Mouse (Mus musculus): ENCODE data around the gene Sec61a1. TPM values are rescaled to one million over a fixed set of nuclear protein-coding genes. Genes with fewer than 3 reads are reported as not detected.

Gene Sec61a1
- total and polyA plus RNA-seq, 3 experiments, result 162 to 328 (median 201) TPM

DNA sequence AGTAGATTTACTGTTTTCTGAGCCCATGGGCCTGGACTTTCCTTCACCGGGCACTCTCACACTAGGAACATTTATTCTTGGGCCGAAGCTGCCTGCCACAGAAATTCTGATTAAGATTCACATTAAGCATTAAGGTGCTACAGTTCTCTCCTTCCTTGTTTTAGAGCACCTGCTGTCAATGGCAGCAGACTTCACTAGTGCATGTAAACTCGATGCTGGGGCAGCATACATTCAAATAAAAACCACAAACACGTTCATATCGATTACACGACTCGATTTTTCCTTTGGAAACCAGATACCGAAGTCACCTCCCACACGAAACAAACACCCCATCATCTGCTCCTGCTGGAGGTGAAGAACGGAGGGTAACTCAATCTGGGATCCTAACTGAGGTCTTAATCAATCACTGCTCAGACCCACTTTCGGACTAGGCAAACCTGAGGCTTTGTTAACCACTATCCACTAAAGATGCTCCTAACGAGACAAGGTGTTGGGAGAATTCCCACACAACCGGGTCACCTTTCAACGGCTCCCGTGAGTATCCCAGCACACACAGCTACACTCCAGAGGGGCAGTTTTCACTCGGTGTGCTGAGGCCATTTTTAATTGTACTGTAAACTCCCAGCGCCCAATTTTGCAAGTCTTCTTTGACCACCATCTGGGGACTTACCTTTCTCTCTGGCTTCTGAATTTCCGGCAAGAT lies 853 bp downstream of the Sec61a1 start:
- DNase-seq, result peak; percentile 21

DNA sequence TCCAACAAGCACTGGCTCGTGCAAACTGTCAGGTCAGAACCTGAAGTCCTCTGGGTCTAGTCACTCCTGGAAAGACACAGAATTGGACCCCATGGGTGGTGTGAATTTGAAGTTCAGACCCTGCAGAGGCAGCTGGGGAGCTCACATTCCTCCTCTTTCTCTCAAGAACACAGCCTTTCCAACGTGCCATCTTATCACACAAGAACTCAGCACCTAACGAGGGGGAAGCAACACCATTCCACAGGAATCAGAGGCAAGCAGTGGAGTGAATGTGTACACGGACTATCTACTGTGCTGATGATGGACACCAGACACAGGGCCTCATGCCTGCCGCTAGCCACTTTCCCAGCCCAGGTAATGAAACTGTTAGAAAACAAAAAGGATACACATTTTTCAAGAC lies 2.0 kb downstream of the Sec61a1 start:
- no peak for DNase-seq

DNA sequence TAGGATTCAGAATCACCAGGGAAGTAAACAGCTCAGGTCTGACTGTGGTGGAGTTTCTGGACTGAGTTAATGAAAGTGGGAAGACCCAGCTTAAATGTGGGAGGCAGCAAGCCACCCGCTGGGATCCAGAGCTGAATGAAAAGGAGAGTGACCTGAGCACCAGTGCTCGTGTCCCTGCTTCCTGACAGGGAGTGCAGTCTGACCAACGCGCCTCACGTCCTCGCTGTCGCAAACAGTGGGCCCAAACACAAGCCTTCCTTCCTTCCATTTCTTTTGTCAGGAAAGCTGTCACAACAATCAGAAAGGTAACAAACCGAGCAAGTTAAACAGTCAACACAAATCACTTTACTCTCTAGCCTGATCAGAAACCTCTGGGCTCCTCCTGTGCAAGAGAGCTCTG lies 2.7 kb downstream of the Sec61a1 start:
- DNase-seq, result no peak

DNA sequence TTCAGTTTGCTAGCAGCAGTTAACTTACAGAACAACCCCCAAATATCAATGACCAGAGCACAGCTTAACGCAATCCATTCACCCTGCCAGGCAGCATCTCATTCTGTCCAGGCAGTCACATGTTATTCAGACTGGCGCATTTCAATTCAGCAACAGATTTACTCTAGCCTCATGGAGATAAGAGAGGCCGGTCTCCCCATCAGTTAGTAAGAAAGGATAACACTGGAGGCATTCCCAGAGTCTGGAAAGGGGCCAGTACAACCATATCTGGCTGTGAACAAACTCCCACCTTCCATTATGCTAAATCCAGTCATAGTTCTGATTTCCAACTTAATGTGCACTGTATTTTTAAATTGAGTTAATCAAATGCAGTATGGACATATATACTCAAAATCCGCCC lies 4.2 kb downstream of the Sec61a1 start:
- no peak for DNase-seq

DNA sequence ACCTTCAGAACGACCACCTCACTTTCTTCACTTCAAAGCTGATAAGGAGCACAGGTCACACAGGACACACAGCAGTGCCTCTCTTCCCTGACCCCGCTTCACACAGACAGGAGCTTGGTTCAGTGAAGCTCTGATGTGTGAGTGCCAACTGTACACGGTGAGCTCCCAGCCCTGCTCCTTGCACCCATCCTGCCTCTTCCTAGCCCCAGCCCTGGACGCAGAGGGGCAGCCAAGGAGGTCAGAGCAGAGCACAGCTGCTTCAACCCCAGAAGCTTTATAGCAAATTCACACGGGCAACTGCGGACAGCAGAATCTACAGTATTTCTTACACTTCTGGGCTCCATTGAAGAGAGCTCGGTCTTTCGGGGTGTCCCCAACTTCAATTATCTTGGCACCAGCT lies 4.7 kb downstream of the Sec61a1 start:
- no peak for DNase-seq

DNA sequence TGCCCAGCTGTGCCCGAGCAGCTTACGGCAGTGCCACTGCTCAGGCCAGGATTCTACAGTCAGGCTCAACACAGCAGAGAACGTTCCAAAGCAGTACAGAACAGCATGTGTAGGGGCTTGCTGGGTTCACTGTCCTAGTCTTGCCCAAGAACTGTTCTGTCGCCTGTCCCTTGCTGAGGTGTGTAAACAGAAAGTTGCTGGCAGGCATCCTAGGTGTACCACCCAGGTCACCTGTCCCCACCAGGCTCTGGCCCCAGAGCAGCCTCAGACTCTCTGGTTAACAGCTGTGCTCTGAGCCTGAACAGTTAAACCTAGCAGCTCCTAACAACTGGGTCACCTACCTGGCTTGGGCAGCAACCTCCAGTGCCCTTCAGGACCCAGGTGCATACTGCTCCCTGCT lies 15.7 kb downstream of the Sec61a1 start:
- DNase-seq, result no peak

DNA sequence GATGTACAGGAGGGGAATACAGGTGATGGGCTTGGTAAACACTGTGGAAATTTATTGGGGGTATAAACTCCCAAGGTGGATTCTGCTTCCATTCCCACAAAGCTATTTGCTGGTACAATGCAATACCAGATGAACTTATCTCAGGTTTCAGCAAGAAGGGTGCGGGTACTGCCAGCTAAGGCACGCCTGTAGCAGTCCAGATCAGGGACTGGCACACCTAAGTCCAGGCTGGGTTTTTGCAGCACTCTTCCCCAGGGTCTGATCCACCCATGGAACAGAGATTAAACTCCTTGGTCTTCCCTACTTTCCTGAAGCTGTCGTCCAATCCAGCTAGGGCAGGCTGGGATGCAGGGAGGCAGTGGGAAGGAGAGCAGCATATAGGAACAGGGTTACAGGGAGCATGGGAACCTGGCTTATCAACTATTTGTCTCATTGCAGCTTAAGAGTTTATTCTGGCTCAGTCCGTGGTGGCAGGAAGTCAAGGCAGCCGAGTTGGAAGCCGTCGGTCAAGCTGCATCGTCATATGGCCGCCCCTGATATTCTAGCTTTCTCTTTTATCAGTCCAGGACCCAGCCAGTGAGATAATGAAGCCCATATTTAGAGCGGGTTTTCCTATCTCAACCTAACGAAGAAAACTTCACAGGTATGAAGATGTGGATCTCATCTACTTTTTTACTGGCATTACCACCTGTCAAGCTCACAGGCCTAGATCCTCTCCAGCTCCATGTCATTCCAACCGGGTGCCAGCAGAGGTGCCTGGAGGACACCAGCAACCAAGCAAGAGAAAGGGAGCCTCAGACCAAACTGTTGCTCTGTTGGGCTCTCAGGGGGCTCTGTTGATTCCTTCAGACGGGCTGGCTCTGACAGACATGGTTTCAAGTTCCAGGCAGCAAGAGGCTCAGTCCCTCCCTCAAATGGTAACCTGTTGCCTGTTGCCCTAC lies 16.4 kb downstream of the Sec61a1 start:
- DNase-seq, result no peak

DNA sequence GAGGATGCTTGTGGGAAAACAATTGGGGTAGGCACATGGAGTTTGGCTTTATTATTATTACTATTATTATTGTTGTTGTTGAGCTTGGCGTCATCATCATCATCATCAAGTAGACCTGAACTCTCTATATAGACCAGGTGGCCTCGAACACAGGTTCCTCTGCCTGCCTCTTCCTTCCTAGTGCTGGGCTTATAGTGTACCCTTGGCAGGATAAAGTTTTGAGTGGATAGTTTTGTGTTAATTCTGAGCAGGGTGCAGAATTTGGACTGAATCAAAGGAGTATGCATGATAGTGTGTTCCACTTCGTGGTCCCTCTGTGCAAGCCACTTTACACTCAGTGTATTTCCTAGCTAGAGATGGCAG lies 18.3 kb downstream of the Sec61a1 start:
- no peak for DNase-seq

DNA sequence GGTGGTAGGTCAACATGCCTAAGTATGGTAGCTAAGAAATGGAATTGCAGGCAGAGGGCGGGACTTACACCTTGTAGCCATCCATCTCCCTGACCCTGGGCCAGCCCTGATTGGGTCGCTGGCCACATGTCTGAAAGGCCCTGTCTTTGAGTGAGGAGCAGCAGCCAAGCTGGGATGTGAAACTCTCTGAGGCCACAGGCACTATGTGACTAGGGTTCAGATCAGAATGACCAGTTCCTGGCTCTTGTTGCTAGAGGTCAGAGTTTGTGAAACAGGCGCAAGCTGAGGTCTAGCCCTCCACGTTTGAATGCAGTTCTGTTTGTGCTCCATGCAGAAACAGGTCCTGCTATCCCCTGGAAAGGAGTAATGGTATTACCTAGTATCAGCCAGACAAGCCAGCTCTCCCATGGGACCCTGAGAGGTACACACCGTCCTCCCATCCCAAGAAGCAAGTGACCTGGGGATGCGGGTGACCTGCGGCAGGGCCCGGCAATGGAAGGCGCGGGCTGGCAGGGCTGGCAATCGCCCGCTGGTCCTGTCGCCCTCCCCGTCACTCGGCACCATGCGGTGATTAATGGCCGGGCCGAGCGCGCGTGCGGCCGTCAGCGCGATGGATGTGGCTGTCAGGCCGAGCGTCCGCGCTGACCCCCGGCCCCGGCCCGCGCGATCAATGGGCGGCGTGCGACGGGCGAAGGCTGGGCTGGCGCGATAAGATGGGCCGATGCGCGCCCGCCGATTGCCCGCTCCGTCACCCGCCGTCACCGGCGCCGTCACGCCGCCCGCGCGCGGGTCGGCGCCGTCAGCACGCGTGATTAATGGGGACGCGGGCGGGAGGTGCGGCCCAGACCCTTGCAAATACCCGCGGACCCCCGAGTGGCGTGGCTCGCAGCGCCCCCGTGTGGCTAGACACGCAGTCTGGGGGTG lies 19.0 kb downstream of the Sec61a1 start:
- peak; percentile 59 for DNase-seq

DNA sequence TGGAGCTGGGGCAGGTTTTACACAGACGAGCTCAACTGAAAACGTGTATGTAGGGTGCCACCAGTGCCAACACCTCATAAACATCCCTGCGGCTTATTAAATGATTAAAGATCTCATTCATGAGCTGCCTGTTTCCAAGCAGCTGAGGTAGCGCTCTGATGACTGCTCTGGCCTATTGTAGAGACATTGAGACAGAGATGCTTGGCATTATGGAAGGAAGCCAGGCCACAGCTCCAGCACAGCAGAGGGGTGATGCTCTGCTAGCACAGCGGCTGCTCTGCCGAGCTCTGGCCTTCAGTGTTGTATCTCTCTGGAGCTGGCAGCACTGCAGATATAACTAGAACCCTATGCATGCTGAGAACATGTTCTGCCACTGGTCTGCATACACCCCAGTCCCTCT lies 25.0 kb downstream of the Sec61a1 start:
- DNase-seq, result no peak

DNA sequence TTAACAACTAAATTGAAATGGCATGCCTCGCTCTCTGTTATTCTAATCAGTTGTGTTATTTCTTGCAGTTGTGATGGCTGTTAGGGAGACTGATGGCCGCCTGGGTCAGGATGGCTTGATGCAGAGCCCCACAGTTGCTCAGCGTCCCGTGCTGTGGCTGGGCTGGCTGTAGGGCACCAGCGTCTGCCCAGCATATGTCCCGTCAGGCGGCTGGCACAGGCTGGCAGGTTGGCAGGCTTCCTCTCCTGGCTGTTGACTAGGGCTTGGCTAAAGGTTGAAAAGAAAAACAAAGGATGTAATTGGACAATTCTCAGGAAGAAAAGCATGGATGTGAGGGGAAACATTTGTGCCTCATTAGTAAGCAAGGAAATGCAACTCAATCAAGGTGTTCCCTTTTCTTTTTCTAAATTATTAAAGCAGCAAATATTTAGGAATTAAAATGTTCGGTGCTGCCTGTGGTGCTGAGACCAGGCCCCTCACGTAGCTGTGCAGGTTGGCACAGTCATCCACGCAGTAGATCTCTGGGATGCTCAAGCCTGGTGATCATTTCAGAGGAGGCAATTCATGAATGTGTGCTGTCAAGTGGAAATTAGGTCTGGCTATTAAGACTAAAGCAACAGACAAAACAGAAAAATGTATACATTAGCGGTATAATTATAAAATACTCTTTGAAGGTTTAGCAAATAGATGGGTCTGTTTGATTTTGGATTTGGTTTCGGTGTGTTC lies 27.9 kb downstream of the Sec61a1 start:
- peak; percentile 28 for DNase-seq

DNA sequence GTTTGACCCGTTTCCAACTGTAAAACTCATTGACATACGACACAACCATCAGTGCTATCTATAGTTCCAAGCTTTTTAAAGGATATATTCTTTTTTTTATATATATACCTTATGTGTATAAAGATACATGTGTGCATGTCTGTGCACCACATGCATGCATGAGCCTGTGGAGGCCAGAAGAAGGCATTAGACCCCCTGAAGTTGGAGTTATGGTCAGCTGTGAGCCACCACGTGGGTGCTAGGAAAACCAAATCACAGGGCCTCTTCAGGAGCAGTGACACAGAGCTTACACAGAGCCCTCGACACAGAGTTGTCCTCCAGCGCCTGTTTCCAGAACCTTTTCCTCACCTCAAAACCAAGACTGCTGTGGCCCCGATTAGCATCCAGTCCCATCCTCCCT lies 28.9 kb downstream of the Sec61a1 start:
- no peak for DNase-seq

DNA sequence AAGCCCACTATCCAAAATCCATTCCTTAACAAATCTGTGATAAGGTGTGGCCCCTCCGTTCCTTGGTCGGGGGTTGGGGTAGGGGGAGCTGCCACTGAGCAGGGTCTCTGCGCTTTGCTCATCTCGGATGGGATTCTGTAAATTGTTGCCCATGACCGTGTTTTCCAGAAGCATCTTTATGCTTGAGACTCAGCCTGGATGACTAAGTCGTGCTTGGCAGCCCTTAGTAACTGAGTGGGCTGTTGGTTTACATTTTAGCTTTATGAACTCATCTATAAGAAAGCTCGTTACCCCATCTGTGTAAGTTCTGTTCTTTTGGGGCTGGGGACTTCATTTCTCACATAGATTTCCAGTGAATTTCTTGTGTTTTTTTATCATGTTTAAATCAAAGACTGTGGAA lies 29.7 kb downstream of the Sec61a1 start:
- no peak for DNase-seq

DNA sequence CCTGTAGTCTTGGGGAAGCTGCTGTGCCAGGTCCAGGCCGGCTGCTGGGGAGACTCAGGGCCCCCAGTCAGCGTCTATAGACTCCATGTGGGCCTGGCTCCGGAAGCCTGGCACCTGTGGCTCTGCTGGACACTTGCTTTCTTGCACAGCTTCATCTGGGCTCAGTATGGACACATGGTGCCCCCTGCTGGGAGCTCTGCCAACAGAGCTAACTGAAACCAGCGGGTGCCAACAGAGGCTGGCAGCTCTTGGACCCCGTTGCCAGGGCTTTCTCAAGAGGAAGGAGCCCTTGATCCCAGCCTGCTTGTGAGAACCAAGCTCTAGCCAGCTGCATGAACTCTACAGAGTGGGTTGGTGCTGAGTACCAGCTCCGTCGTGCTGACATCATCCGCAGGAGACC lies 31.8 kb downstream of the Sec61a1 start:
- DNase-seq, result peak; percentile 62

DNA sequence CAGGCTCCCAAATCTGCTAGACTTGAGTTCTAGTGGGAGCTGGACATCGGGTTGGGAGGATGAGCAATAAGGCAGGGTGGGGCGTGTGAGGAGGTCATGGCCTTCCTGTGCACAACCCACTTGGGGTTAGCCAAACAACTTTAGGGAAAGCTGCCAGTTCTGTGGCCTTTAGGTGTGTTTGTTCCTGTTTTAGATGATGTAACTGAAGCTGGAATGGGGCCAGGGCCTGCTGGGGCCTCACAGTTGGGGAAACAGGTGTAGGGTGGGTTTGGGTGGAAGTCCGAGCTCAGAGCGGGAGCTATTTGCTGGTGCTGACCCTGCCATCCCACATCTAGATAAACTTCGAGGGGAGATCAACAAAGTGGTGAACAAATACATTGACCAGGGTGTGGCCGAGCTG lies 33.3 kb downstream of the Sec61a1 start:
- peak; percentile 65 for DNase-seq

DNA sequence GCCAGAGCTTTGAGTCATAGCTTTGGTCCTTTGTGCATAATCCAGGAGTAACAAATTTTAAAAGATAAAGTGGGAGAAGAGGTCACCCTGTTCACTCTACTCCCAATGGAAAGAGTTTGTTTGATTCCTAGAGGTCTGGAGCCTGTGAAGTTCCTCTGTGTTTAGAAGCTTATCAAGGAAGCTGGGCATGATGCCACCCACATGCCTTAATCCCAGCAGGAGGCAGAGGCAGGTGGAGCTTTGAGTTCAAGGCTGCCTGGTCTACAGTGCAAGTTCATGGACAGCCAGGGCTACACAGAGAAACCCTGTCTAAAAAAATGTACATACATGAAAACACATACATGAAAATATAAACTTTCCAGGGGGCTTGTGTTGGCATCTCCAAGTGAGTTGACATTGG lies 34.8 kb downstream of the Sec61a1 start:
- no peak for DNase-seq

DNA sequence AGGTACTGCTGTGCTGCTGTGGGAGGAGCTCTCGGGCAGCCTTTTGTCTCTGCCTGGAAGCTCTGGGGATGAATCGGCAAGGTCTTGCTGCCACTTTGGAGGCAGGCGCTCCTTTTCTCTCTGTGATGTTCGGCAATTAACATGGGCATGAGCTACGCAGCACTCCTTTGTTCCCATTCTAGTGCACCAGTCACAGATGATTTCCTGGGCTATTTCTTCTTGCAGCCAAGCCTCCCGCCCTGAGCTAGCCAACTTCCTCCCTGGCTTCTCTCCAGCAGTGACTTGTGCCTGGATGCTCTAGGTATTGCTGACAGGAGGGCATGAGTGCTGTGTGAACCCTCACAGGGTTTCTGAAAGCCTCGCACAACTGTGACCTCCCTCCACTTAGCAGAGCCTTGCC lies 35.6 kb downstream of the Sec61a1 start:
- peak; percentile 31 for DNase-seq

DNA sequence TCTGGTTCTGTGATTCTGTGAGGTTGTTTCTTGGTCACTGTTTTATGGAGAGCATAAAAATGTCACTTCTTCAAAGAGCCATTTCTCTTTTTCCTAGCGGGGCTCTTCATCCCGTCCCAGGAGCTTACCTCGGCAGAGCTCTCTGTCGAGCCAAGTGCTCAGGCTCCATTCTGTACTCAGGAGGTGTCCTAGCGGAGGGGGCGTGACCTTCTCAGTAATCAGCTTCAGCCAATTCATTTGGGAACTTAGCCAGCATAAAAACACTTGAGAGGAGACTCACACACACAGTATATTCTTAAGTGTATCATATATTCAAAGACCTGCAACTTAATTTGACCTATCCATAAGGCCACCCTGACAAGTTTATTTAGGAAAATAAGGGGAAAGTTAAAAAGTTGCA lies 38.3 kb downstream of the Sec61a1 start:
- DNase-seq, result no peak

DNA sequence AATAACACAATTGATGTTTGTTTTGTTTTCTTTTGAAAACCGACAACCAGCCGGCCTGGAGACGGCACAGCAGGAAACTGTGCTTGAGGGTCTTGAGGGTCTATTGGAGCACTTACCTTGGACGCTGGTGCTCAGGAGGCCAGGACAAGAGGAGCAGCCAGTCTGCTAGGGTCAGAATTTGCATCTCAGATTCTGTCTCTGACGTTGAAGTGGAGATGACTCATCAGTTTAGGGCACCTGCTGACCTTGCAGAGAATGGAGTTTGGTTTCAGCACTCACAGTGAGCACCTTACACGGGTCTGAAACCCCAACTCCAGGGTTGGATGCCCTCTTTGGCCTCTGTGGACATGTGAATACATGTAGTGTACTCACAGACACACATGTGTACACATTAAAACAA lies 48.8 kb downstream of the Sec61a1 start:
- DNase-seq, result no peak

DNA sequence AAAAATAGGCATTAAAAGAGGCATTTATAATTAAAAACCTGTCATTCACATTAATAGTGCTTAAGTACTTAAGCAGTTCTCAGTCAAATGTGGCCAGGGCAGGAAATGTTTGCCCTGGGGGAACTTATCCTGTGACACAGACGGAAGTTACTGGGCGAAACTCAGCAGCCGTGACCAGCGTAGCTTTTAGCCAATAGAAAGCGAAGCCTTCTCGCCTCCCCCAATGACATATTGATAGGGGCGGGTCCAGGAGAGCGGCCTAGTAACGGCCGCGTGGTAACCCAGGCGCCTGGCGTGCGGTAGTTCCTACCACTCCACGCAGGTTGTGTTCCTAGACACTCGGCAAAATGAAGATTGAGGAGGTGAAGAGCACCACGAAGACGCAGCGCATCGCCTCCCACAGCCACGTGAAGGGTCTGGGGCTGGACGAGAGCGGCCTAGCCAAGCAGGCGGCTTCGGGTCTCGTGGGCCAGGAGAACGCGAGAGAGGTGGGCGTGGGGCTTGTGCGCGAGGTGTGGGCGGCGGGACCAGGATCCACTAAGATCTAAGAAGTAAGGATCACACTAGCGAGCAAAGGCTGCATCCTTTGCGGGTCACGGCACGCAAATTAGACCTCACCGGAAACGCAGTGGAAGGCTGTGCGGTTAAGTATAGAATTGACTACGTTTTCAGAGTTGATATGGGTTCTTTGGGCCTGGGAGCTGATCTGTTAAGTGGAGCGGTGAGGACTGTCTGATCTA lies 53.4 kb downstream of the Sec61a1 start, which contains the start of gene Ruvbl1:
TSS of gene Ruvbl1 (plus strand) at position 229 of the 740 bp plus-strand sequence.
- peak; percentile 95 for DNase-seq

DNA sequence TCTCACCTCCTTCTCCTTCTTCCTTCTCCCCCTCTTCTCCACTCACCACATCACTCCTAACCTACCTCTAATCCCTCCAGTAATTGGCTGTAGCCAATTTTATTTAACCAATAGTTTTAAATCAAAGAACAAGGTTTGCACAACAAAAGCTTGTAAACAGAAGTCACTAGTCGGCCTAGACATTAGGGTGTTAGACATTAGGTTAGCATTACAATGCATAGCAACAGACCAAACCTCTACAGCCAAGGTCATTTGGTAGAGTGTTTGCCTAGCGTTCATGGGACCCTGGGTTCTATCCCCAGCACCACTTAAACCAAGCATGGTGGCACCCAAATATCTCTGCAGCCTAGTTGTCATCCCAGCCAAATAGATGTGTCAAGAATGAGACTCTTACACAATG lies 64.2 kb downstream of the Sec61a1 start:
- no peak for DNase-seq
